Mouse (Mus musculus) T-helper 17 cell (primary cell): ENCODE measurements around the gene Snrpd2.
"Not testable (repeated sequence)": the region's sequence is repeated elsewhere in the genome, so short reads cannot be mapped to it uniquely, and the experiment has no call there.

ENCODE experiments used
- in situ Hi-C, 2 experiments: fragments of 300-600 bp; cut with MboI, MseI; formaldehyde crosslinking; loops; 1 replicate in 1 of 2; 2 replicates in 1 of 2; pipeline ENCODE4 v1.15.1; 2025; ENCODE audit warnings: high pct_unique_total_duplicates in 2 of 2

Gene Snrpd2

DNA sequence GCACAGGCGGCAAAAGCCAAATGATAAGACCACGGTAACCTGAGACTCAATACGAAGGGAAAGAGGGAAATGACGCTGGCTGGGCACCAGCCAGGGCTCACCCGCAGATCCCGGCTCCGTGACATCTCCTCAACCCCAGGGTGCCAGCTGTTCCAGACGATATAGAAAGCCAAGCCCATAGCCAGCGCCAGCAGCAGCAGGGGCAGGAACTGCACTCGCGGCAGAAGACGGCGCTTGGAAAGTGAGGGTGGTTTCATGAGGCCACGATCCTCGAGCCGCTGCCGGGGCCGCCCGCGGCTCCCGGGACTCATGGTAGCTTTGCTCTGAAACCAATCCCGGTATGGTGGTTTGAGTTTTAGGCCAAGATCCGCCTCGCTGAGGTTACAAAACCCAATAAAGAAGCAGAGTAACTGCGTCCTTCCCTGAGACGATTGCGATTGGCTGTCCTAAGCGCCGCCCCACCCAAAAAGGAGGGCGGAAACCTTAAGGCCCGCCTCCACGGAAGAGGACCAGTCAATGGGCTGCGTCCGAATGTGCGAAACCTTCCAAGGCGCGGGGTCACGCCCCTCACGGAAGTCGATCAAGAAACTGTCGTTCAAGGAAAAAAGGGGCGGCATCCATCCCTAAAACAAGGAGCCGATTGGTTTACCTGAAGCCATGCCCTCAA lies 514 bp upstream of the Snrpd2 start, which contains the start of gene Qpctl:
Gene Qpctl, minus strand, starts transcription at position 417 of the 667 bp plus-strand sequence.
- in situ Hi-C loops, result no loop called here

DNA sequence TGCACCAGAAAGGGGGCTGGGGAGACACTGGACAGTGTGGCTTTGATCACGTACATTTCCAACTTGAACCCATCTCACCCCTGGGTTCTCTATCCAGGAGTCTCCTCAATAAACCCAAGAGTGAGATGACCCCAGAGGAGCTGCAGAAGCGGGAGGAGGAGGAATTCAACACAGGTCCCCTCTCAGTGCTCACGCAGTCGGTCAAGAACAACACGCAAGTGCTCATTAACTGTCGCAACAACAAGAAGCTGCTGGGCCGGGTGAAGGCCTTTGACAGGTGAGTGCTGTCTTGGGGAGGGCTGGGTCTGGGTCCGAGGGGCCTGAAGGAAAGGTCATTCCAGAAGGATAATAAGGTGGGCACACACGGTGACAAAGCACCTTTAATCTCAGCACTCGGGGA lies 1.6 kb downstream of the Snrpd2 start:
- in situ Hi-C loops, result not testable (repeated sequence)

DNA sequence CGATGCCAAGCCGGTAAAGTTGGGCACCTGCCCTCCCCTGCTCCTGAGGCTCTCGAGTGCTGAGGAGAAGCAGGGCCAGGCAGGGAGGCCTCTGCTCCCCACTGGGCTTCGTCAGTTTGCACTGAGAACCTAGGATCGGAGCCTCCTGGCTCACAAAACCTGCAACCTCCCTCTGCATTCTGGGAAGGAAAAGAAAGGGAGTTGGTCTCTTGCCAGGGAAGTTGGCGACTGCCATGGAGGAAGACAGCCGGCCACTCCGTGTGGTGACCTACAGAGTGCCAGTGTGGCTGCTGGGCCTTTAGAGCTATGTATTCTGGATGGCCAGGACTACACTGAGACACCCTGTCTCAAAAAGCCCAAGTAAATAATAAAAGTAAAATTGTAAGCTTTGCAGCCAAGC lies 5.3 kb downstream of the Snrpd2 start:
- in situ Hi-C loops, result loop anchor here in 1 of 2 experiments (5.0 kb wide), 1 partner anchor 128 kb away; the partner anchor contains the start of genes Ppm1n and Rtn2

DNA sequence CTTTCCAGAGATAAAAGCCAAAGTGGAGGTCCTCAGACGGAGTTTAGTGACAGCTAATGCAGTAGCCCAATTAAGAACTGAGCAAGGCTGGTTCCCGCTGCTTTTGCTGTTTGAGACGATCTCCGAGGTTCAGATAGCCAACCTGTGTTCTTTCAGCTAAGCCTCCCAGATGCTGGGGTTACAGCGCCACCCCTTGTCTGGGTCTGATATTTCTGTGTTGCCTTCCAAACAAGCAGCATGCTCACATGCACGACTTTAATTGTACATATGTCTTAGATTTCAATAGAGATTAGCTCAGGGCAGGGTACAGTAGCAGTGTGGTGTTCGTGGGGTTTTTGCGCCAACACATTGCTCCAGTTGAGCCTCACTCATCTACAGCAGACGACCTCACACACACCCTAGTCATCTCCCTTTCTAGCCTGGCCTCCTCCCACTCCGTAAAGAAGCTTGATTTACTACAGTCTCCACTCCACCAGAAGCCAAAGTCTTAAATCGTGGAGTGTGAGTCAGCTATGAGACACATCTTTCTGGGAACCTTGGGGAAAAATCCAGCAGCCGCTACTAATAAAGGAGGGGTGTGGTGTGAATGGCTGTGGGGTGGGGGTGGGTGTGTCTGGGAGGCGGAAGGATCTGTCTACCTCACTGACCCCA lies 6.4 kb downstream of the Snrpd2 start:
- in situ Hi-C loops, result loop anchor here in 1 of 2 experiments (5.0 kb wide), 1 partner anchor 126 kb away; the partner anchor contains the start of genes Ppm1n and Rtn2

GRCm38 (mm10) chr7:19157160-19157800 lies 7.8 kb downstream of the Snrpd2 start:
- in situ Hi-C loops, result loop anchor here in 1 of 2 experiments (5.0 kb wide), 1 partner anchor 125 kb away; the partner anchor contains the start of genes Ppm1n and Rtn2

DNA sequence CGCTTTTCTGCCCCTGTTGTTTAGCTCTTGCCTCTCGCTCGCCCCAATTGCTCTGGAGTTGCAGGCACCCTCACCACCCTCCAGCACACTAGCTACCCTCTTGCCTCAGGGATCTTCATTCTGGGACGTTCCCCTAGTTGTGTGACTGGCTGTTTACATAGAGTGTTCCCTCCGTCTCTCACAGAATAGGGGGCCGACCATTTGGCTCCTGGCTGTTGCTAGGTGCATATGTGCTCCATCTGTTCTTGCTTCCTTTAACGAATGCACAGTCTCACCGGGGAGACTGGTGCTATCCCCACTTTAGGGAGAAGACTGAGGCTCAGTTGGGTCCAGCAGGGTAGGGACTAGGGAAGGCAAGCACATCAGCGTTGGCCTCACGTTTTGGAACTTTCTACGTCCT lies 9.1 kb downstream of the Snrpd2 start:
- in situ Hi-C loops, result loop anchor here in 1 of 2 experiments (5.0 kb wide), 1 partner anchor 124 kb away; the partner anchor contains the start of genes Ppm1n and Rtn2

DNA sequence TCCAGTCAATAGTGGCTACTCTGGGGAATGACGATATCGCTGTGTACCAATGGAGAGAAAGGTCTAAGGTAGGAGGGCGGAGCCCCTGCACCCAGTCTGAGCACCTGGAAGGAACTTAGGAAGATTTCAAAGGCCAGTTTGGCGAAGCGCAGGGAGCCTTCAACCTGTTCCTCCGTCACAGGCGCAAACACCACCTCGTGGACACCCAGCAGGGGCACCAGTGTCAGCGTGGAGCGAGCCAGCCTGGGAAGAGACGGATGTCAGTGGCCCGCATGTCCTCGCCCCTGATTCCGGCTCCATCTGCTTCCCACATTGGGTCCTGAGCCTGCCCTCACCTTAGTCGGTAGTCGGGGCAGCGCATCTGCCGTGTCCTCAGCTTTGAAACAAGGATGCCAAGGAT lies 9.9 kb downstream of the Snrpd2 start:
- in situ Hi-C loops, result loop anchor here in 1 of 2 experiments (5.0 kb wide), 1 partner anchor 123 kb away; the partner anchor contains the start of genes Ppm1n and Rtn2

DNA sequence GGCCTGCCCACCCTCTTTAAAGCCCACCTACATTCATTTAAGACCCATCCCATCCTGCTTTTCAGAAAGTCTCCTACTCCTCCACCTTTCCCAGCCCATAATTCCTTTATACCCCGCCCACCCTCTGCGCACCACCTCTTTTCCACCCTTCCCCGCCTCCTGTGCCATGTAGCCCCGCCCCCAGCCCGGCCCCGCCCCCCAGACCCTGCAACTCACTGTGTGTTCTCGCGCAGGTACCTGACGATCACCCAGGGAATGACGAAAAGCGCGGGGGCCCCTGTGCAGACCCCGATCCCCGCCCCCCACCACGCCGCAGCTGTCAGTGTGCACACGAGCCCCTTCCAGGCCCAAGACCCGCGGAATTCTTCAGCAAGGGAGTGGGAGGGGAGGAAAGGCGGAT lies 10.6 kb downstream of the Snrpd2 start:
- in situ Hi-C loops, result no loop called here

- in situ Hi-C loops, result no loop called here
These were observed 13.4 kb downstream of the Snrpd2 start for GRCm38 (mm10) chr7:19162928-19163327.

GRCm38 (mm10) chr7:19163752-19164151 lies 14.2 kb downstream of the Snrpd2 start:
- in situ Hi-C loops, result no loop called here

DNA sequence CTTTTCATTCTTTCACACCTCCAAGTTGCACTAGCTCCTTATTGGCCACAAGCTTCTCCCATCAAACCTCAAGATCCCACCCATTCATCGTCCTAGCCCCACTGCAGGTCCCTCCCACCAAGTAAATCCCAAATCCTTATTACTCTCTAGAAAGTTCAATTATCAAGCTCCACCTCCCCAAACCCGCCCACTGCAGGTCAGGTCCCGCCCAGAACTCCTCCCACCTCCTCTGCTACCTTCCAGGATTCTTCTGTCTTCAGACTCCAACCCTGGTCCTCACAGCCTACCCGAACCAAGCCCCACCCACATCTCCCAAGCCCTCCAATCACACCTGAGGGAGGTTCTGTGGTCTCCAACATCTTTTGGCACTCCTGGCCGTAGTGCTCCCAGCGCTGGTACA lies 14.7 kb downstream of the Snrpd2 start:
- in situ Hi-C loops, result no loop called here

GRCm38 (mm10) chr7:19164978-19165377 lies 15.5 kb downstream of the Snrpd2 start:
- in situ Hi-C loops, result no loop called here

DNA sequence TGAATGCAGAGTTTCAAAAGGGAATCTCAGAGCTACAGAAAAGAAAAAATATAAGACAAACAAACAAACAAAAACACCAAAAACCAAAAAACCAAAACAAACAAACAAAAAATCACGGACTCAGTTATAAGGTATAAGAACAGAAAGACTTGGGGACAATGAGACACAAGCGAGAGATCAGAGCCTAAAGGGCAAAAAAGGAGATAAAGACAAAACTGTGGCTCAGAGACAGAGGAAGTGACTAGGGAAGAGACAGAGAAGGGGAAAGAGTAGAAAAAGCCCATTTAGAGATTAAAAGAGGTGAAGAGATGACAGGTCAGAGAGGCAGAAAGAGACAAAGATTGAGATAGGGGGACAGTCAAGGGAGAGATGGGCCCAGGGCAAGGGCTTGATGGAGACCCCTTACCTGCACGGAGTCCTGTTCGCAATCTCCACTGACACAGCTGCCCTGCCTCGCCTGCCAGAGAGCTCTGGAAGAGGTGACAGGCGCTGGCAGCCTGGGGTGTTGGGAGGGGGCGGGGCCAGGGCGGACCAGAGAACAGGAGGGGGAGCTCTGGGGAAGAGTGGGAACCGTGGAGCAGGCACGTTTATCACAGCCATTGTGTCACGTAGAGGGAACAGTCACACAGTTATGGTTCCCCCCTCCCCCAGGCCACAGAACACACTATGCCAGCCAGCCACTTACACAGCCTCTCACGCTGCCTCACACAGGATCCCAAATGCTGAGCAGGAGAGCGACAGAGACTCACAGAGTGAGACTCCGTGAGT lies 16.3 kb downstream of the Snrpd2 start, which contains the start of gene Gipr:
Gene Gipr, minus strand, starts transcription at position 472 of the 768 bp plus-strand sequence.
- in situ Hi-C loops, result no loop called here

DNA sequence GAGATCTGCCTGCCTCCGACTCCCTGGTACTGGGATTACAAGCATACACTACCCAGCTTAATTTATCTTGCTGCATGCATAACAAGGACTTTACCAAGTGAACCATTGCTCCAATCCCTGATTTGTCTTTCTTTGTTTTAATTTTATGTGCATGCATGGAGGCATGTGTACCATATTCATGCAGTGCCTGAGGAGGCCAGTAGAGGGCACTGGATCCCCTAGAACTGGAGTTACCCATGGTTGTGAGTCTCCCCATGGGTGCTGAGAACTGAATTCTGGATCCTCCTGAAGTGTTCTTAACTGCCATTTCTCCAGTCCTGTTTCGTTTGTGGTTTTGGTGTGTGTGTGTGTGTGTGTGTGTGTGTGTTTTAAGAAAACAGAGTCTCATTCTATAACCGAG lies 17.5 kb downstream of the Snrpd2 start:
- in situ Hi-C loops, result no loop called here

- in situ Hi-C loops, result no loop called here
These were observed 20.0 kb downstream of the Snrpd2 start for GRCm38 (mm10) chr7:19169506-19169905.

GRCm38 (mm10) chr7:19170142-19170541 lies 20.6 kb downstream of the Snrpd2 start:
- in situ Hi-C loops, result no loop called here

GRCm38 (mm10) chr7:19171831-19172230 lies 22.3 kb downstream of the Snrpd2 start:
- in situ Hi-C loops, result no loop called here

- in situ Hi-C loops, result no loop called here
These were observed 23.4 kb downstream of the Snrpd2 start for GRCm38 (mm10) chr7:19172874-19173273.

DNA sequence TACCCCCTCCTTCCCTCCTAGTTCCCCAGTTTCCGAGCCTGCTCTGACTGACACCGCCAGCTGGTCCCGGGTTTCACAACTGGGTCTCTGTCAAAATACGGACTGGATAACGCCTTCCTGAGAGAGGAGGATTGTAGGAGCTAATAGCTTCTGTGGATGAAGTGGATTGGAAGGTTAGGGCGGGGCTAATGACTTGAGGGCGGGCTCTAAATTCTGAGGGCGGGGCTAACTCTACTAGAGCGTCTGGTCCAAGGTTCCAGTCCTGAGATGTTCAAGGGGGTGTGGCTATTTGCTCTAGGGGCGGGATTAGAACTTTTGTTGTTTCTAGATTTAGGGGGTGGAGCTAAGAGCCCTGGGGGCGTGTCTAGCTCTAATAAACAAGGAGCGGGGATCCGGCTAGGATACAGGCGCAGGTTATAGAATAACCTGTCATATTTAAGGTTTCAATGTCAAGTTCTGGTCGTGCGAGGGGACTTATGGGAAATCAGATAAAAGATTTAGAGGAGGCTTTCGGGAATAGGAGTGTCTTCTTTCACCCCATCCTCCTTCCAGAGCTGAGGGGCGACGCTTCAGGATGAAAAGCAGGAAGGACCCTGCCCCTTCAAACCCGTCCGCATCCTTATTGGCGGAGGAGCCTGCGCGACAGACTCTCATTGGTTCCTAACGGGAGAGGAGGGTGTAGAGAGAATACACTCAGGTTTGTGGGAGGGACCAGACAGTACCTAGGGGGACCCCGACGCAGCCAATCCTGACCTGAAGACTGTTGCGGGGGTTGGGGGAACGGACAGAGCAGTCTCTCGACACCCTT lies 26.4 kb downstream of the Snrpd2 start, which contains the start of gene Eml2:
Gene Eml2, plus strand, starts transcription at position 714 of the 808 bp plus-strand sequence.
- in situ Hi-C loops, result no loop called here

DNA sequence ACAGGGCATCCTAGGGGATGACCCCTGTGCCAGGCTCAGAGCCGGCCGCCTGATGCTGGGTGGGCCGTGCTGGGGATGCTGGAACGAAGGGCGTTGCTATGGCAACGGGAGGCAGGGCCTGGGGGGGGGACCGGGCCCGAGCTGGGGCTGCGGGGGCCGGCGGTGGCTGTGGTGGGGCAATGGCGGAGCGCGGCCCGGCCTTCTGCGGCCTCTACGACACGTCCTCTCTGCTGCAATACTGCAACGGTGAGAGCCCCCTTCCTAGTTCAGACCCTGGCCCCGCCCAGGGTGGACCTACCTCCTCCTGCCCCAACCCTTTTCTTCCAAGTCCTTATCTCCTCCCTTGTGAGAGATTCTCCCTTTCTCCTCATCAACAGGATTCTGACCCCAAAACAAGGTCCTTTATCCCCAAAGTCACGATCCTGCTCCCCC lies 27.0 kb downstream of the Snrpd2 start:
- in situ Hi-C loops, result no loop called here
